Mouse (Mus musculus) frontal cortex, adult (tissue): ENCODE measurements around the gene Fam193b.

Source experiments
- ATAC-seq: cut with Nextera tagmentation; 2 replicates; pipeline ENCODE4 v1.9.2; 2017; ENCODE audit warnings: mild to moderate bottlenecking, moderate library complexity, mixed read lengths; ENCODE audit not compliant: low TSS enrichment

Gene Fam193b

DNA sequence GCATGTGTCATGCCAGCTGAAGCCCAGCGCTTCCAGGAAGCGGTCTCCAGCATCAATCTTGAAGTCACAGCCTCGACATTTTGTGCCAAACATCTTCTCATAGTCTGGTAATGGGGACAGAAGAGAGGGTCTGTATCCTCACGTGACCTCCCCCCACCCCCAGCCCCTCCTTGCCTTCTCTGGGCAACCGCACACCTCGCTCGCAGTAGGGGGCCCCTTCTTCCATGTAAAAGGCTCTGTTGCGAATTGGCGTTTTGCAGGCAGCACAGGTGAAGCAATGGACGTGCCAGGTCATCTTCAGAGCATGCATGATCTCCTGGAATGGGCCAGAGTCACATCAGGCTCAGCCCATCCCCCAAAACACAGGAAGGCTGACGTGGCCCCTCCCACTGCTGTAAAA is 72.0 kb downstream of the Fam193b start:
- no peak for ATAC-seq

DNA sequence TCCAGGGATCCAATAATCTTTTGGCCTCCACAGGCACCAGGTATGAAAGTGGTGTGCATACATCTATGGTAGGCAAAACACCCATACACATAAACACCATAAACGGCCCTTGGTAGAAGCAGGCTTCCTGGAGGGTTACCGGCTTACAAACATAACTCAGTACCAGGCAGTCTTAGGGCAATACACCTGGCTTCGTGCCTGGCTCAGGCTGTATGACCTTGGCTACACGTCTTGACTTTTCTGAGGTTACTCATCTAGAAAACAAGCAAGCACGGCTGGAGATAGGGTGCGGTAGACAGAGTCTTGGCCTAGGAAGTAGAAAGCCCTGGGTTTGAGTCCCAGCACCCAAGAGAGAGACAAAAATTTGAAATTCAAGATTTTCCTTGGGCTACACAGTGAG is 74.3 kb downstream of the Fam193b start:
- no peak for ATAC-seq

- no peak for ATAC-seq
These were observed 75.2 kb downstream of the Fam193b start for GRCm38 (mm10) chr13:55495702-55496101.

DNA sequence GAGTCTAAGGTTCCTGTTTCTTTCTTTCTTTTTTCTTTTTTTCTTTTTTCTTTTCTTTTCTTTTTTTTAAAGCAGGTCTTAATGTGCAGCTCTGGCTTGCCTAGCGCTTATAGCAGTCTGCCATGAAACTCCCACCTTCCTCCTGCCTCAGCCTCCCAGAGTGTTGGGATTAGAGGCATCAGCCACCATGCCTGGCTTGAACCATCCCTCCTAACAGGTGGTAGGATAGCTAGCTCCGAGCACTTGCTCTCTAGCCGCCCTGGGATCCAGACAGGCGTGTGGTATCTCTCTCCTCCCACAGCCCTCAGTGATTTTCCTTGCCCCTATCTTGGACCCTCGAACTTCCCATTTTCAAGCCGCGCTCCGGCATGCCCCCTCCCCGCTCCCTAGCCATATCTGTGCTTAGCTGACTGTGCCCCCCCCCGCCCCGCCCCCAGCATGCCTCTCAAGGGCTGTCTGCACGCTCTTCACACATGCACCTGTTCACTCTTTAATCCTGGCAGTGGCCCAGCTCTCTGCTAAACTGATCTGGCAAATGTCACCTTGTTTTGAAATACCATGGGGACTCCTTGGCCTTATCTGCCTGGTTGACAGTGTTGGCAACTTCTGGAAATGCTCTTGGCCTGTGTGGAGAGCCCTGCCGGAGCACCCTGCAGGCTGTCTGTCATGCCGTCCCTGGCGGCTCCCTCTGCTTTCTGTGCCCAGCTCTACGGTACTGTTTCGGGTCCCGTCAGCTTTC is 75.9 kb downstream of the Fam193b start:
- ATAC-seq: peak; percentile 81

- no peak for ATAC-seq
These were observed 76.7 kb downstream of the Fam193b start for GRCm38 (mm10) chr13:55494257-55494656.
